Mouse (Mus musculus) common myeloid progenitor, adult 5-6 weeks (primary cell): ENCODE measurements at regions not wholly inside any gene's neighbourhood (a gene's known extent, or its start where the extent isn't known, plus 50 kb on each side); places are given as distances from the start of the nearest gene placed in this dataset.

ENCODE experiments used
- ATAC-seq: replicated peaks from 2 replicates; pipeline ENCODE4 v1.8.0; 2016; ENCODE audit warnings: low read depth, mild to moderate bottlenecking, moderate TSS enrichment, inconsistent platforms; ENCODE audit not compliant: poor library complexity, severe bottlenecking

GRCm38 (mm10) chr2:84259222-84259621 lies 166.0 kb downstream of the Calcrl start:
- no peak for ATAC-seq

DNA sequence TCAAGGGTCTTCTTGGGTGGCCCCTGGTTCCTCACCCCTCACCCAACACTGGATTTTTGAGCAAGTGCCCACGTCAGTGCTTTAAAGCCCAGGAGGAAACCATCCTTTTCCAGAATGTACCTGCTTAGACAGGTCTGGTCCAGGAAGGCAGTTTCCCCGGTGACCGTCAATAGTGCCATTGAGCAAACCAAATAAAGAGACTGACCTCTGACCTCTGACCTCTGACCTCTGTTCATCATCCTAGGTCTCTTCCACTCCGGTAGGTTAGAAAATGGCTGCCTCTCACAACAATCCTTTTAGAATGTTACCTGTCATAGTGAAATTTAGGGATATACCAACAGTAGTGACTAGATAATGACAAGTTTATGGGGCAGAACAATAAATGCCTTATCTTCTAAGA lies 164.5 kb downstream of the Calcrl start:
- no peak for ATAC-seq

DNA sequence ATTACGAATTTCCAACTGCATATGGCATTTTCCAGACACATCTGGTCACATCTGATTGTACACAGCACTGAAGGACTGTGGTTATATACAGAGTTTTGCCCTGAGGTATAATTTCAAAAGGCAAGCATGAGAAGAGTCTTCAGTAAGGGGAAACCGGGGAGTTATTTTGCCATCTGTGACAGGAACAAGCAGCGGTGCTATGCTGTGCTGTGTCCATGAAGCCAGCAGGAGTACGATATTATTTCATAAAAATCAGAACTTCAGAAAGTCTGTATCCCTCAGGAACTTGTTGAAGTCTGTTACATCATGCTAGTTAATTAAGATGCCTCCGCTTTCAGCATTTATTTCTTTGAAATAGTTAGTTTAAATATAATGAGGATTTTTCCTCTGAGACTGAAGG lies 163.7 kb downstream of the Calcrl start:
- ATAC-seq: no peak

DNA sequence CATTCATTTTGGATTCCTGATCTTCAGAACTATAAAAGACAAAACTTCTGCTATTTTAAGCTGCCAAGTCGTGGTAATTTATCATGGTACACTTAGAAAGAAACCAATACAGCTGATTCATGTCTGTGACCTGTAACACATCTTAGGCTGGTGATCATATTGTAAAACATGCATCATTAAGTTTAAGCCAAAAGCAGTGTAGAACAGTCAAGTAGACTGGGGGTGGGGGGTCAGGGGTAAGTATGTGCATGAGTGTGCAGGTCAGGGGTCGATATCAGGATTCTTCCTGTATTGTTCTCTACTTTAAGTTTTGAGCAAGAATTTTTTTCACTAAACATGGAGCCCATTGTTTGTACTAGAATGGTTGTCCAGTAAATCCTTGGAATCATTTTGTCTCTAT lies 160.7 kb downstream of the Calcrl start:
- no peak for ATAC-seq

DNA sequence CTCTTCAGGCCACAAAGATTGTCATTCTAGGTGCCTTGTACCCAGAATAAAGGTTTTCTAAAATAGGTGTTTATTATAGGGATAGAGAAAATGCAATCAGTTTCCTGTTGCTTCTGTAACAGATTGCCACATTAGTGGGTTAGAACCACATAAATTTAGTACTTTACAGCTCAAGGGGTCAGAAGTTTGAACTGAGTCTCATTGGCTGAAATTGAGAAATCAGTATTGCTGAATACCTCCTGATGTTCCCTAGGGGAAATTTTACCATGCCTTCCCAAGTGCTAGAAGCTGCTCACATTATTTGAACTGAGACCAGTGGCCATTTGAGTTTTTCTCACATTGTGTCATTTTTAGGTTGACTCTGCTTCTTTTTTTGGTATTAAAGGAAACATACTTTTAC lies 160.2 kb downstream of the Calcrl start:
- ATAC-seq: no peak

DNA sequence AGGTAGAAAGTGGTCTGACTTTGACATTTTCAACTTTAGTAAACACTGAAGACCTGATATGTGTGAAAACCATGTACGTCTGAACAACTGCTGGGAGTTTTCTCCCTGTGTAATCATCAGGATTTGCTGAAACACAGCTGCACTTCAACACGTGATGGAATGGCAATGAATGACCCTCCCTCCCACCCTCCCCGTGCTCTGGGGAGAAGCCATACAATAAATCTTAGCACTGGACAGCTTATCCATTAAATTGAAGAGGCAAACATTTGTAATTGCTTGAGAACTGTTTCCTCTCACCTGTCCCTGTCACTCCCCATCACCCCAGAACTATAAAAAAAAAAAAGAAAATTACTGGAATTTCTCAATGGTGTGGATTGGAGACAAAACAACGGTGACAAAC lies 159.1 kb downstream of the Calcrl start:
- no peak for ATAC-seq

DNA sequence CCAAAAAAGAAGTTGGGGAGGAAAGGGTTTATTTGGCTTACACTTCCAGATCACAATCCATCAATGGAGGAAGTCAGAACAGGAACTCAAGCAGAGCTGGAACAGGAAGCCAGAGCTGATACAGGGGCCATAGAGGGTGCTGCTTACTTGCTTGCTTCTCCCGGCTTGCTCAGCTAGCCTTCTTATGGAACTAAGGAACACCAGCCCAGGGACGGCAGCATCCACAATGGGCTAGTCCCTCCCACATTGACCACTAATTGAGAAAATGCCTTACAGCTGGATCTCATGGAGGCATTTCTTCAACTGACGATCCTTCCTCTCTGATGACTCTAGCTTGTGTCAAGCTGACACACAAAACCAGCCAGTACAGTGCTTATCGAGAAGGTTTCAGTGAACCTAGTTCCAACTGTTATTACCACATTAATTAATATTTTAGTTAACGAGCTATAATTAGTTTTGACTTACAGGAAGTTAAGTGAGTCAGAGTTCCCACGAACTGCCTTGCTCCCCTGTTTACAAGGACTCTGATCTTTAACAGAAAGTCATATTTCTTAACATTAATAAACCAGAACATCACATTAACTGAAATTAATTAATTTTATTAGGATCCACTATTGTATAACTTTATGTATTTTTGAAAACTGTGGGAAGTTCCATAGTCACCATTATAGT lies 158.2 kb downstream of the Calcrl start:
- no peak for ATAC-seq

DNA sequence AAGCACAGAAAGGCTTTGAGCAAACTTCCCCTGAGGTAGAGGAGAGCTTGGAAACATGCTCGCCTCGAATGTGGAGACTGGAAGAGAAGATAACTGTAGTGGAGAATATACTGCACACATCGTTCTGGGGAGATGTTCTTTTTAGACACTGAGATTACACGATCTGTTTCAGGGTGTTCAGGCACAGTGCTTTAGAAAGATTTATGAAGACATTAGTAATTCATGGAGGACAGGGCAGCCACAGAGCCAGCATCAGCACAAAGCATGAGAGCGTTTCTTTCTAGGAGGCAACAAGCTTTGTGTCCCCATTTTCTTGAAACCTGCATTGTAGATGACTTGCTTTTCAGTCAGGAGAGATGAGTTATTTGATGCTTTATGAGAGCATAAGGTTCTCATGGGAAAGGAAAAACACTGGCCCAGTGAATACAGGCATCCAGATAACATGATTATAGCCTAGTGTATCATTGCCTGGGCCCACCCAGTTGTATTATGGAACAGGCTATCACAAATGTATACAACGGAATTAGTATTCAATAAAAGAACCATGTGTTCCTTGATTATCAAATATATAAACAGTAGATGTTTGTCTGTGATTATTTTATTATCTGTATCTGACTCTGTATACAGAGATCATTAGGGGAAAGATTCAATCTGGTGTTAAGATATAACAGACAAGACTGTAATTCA lies 151.0 kb downstream of the Calcrl start:
- ATAC-seq: no peak

- ATAC-seq: no peak
These were observed 148.0 kb downstream of the Calcrl start for GRCm38 (mm10) chr2:84277181-84277580.
